Mouse (Mus musculus) bone marrow, adult 2 months (tissue): Measurements from ENCODE around the gene Ncln. TPM values are rescaled to one million over a fixed set of nuclear protein-coding genes. Genes with fewer than 3 reads are reported as not detected.

Experiments
- H3K27ac ChIP-seq: fragments of 200-500 bp; 2 replicates; pipeline ENCODE4 v1.5.1; 2012; ENCODE audit warnings: low read depth, mild to moderate bottlenecking, control low read depth, inconsistent platforms, low read length; ENCODE audit not compliant: control insufficient read depth, poor library complexity, insufficient read depth
- H3K4me1 ChIP-seq: fragments of 200-500 bp; 2 replicates; pipeline ENCODE4 v1.6.1; 2011; ENCODE audit warnings: low read length; ENCODE audit not compliant: control insufficient read depth, insufficient read depth
- H3K4me3 ChIP-seq: fragments of 200-500 bp; replicated peaks from 2 replicates; pipeline ENCODE3; 2011; ENCODE audit warnings: mild to moderate bottlenecking, low read depth, low read length, control low read depth; ENCODE audit not compliant: control insufficient read depth
- CTCF ChIP-seq: fragments of 200-500 bp; IDR thresholded peaks from 2 replicates; pipeline ENCODE4 v1.5.1; 2011; ENCODE audit warnings: low read length, control low read depth; ENCODE audit not compliant: control insufficient read depth, insufficient read depth
- POLR2A ChIP-seq: fragments of 200-500 bp; IDR thresholded peaks from 2 replicates; pipeline ENCODE4 v1.6.1; 2011; ENCODE audit warnings: low read depth, mild to moderate bottlenecking, control low read depth, low read length, borderline replicate concordance; ENCODE audit not compliant: control insufficient read depth
- WGBS: fragments of 180-500 bp; shearing (Covaris S2); methylation state at CpG from one replicate; pipeline ENCODE4 v1.1.7; 2018; 5-methylcytosine and 5-hydroxymethylcytosine counted together
- polyA plus RNA-seq: library from polyadenylated mRNA; stranded (reverse); fragments of >200 nt; gene quantifications from 2 replicates; pipeline ENCODE4 v1.2.4, GENCODE M21; 2011; ENCODE audit warnings: low replicate concordance; ENCODE audit not compliant: missing spikeins, insufficient read depth, insufficient read length

Gene Ncln
- polyA plus RNA-seq, 1 experiment = 61.0 TPM

DNA sequence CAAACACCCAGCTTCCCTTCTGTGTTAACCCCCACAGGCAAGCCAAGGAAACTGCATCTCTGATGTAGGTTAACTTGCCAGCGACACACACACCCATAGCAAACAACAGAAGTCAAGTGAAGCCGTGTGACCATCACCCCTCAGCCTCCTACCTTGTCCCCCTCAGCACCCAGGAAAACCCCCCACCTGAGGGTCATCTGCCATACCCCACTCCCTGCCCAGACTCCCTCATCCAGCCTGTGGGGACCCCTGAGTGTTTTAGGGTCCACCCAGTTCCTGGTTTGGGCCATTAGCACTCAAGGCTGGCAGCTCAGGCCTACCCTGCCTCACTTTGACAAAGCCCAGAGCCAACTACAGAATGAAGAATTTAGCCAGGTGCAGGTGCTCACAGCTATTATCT is 30.1 kb downstream of the Ncln start:
- TF ChIP-seq CTCF (no peak), POLR2A (no peak)
- H3K4me1 ChIP-seq = peaks cover 5% of the 10 kb centered on the region
- H3K4me3 ChIP-seq = no peak overlapping the region
- WGBS = 72% methylated on average over 2 of the region's 2 CpGs
- H3K27ac ChIP-seq = no peak overlapping the region

DNA sequence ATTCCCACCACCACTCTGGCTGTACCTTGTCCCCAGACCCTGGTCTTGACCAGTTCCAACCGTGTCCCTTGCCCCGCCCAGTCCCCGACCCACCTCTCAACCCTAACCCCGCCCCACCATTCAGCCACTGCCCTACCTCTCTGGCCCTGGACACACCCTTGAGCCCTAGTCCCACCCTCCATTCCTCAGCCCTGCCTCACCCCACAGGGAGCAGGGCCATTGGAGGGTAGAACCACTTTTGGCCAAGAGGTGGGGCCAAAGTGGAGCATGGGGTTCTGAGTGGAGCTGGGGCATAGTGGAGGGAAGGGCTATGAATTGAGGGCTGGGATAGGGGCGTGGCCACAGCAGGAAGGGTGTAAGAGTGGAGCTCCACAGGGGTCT is 30.9 kb downstream of the Ncln start:
- 16% methylated on average over 5 of the region's 5 CpGs for WGBS
- Histone ChIP-seq H3K4me3 (no peak overlapping the region), H3K4me1 (peaks cover 5% of the 10 kb centered on the region), H3K27ac (no peak overlapping the region)
- no peak for TF ChIP-seq CTCF

GRCm38 (mm10) chr10:81464405-81465264 is 31.6 kb downstream of the Ncln start:
- peak overlapping the region; percentile 10 for H3K4me3 ChIP-seq
- TF ChIP-seq POLR2A (no peak), CTCF (no peak)
- peak overlapping the region; percentile 31; the same call in 1 of the 2 replicates for H3K27ac ChIP-seq
- peaks cover 5% of the 10 kb centered on the region for H3K4me1 ChIP-seq
- WGBS = 6% methylated on average over 33 of the region's 33 CpGs

DNA sequence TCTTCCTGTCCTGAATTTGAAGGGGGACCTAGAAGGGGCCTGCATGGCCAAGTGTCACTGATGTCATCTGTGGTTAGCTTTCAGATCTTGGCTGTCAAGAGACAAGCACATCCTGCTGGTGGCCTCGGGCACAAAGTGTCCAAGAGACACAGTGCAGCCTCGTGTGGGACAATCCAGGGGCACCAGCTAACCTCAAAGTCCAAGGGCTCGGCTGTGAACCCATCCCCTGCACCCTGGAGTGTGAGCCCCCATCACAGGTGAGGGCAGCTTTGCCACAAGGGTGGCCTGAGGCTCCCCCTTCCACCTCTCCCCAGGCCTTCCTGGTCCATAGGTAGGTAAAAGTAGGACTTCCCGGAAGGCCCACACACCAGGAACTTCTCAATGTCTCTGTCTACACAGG is 32.7 kb downstream of the Ncln start:
- no peak overlapping the region for H3K27ac ChIP-seq
- TF ChIP-seq POLR2A = no peak
- TF ChIP-seq CTCF = no peak
- H3K4me1 ChIP-seq = peaks cover 5% of the 10 kb centered on the region
- WGBS = 43% methylated on average over 4 of the region's 4 CpGs
- no peak overlapping the region for H3K4me3 ChIP-seq

GRCm38 (mm10) chr10:81462917-81463316 is 33.3 kb downstream of the Ncln start:
- WGBS = 83% methylated on average over 7 of the region's 7 CpGs
- Histone ChIP-seq H3K4me3 (no peak overlapping the region), H3K4me1 (peaks cover 5% of the 10 kb centered on the region), H3K27ac (no peak overlapping the region)
- no peak for TF ChIP-seq POLR2A
- no peak for TF ChIP-seq CTCF

DNA sequence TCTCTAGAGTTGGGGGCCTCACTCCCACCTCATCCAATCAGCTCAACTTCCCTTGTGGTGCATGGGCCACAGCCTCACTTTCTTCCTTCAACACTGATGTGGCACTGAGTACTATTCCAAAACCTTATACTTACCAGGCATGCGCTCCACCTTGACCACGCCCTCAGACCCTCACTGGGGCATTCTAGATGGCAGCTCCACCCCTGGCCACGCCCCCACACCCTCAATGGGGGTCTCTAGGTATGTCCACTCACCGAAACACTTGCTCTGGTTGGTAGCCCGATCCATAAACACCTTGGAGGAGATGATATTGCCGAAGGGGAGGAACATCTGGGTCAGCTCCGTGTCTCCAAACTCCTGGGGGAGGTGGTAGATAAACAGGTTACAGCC is 33.8 kb downstream of the Ncln start:
- WGBS = 42% methylated on average over 7 of the region's 7 CpGs
- H3K4me3 ChIP-seq = no peak overlapping the region

DNA sequence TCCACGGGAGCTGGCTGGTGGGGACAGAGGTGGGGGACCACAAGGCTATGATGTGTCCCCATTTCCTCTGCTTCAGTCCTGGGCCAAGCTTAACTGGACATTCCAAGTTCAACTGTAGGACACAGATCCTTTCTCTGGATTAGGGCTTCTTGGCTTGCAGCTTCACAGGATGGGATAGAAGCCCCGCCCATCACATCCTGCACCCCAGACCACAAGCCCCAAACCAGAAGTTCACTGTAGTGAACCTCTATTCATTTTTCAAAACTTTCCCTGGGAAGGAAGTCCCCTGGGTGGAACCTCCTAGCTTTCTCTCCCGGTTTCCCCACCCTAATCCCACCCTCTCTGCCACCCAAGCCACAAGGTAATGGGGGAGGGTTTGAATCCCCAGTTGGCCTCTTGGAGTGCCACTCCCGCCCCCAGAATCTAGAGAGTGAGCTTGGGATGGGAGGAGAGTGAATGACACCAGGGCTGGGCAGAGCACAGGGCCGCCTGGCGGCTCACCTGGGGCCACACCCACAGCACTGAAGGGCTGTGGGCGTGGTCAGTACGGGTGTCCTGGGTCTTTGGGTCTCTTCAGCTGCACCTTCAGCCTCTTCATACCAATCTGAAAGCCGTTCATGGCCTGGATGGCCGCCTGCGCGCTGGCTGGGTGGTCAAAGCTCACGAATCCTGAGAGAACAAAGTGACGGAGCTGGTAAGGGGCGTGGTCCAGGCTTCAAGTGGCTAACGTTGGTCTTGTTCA is 34.3 kb downstream of the Ncln start:
- TF ChIP-seq POLR2A (no peak), CTCF (no peak)
- no peak overlapping the region for H3K4me3 ChIP-seq
- peaks cover 5% of the 10 kb centered on the region for H3K4me1 ChIP-seq
- WGBS = 4% methylated on average over 16 of the region's 16 CpGs
- no peak overlapping the region for H3K27ac ChIP-seq

More for the DNA sequence above, 33.8 kb downstream of the Ncln start:
- Histone ChIP-seq H3K4me1 (peaks cover 5% of the 10 kb centered on the region), H3K27ac (no peak overlapping the region)
- TF ChIP-seq POLR2A (no peak), CTCF (no peak)

DNA sequence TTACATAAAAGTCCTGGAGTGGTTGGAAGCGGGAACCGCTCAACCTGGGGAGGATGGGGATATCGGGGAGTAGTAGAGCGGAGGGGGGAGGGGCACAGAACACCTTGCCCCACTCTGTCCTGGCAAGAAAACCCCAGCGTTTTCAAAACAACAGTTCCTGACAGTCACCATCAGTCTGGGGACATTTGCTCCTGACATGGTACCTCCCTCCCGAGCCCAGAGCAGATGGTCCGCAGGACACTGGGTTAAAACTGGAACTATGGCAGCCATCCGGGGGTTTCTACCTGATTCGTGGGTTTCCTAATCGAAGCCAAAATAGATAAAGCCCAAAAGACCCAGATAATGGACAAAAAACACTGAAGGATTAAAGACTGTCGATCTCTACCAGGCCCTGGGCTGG is 35.2 kb downstream of the Ncln start:
- Histone ChIP-seq H3K4me3 (no peak overlapping the region), H3K27ac (no peak overlapping the region), H3K4me1 (peaks cover 5% of the 10 kb centered on the region)
- TF ChIP-seq CTCF (no peak), POLR2A (no peak)
- 29% methylated on average over 11 of the region's 11 CpGs for WGBS

GRCm38 (mm10) chr10:81460471-81460870 is 35.7 kb downstream of the Ncln start:
- WGBS = 17% methylated on average over 20 of the region's 20 CpGs

More at GRCm38 (mm10) chr10:81460471-81460870, 35.7 kb downstream of the Ncln start:
- TF ChIP-seq CTCF = no peak
- no peak for TF ChIP-seq POLR2A
- H3K4me3 ChIP-seq = no peak overlapping the region
- no peak overlapping the region for H3K27ac ChIP-seq
- peaks cover 5% of the 10 kb centered on the region for H3K4me1 ChIP-seq
